Mouse (Mus musculus): ENCODE measurements at regions not wholly inside any gene's neighbourhood (a gene's known extent, or its start where the extent isn't known, plus 50 kb on each side); places are given as distances from the start of the nearest gene placed in this dataset.

DNA sequence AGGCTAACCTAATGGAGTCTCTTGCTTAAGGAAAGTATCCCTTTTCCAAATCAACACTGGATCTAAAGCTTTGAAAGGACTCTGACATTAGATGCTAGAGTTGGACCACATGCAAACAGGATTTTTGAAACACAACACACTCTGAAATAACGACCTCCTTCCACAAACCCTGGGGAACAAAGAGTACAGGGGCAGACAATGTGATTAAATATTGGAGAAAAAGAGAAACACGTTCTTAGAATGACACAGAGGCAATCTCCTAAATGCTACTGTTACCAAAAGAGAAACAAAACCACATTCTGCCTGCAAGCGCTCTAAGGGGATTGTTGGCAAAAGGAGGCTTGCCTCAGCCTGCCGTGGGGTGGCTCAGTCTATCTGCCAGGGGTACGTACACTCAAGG lies 1422.0 kb downstream of the Gsdmc2 start:
- no peak for DNase-seq (ENCODE audit: low spot score in 2 of 2)

DNA sequence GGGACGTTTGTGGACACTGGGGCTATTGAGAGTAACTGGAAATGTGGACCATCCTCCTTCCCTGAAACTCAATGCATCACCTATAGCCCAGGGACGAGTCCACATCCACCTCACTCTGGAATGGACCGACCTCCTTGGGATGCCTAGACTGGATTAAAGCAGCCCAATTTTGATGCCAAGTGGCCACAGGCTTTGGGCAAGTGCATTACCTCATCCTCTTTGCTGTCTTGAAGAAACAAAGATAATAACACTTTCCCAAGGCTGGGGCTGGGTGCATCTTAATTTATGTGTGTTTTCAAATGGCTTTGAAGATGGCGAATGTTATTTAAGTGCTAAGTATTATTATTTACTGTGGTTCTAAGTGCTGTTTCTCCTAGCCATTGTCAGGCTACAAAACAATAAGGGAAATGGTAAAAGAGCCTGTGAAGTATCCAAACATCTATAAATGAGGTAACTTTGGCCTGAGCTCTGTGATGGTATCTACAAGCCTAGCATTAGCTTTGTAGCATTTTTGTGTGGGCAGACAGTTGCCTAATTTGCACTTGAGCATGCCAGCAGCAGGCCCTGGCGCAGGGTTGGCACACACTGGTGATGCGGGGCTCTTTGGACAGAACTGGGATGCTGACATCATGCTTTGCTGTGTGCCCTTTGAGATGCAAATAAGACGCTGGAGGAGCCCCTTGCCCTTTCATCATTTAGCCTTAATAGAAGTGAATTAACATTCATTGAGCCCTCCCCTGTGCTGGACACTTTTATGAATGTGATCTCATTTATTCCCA lies 1423.7 kb downstream of the Gsdmc2 start:
- DNase-seq (ENCODE audit: low spot score in 2 of 2): no peak

DNA sequence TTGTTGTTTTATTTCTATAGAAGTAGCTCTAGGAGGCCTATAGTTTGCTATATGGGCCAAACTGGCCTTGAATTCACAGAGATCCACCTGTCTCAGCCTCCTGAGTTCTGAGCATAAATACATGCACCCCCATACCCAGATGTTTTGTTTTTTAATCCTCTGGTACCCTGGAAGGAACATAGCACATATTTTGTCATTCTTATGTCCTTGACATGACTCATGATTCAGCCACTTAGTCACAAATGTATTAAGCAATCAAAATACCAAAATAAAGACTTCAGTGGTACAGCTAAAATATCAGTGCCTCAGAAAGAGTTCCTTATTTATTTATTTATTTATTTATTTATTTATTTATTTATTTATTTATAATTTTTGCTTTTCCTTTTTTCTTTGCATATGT lies 1428.3 kb downstream of the Gsdmc2 start:
- no peak for DNase-seq (ENCODE audit: low spot score in 2 of 2)

- no peak for DNase-seq (ENCODE audit: low spot score in 2 of 2)
Observed at GRCm38 (mm10) chr15:62413694-62414093, 1431.3 kb downstream of the Gsdmc2 start.

- no peak for DNase-seq (ENCODE audit: low spot score in 2 of 2)
Observed at GRCm38 (mm10) chr15:62402142-62402541, 1442.8 kb downstream of the Gsdmc2 start.

GRCm38 (mm10) chr15:62400984-62401609 lies 1443.9 kb downstream of the Gsdmc2 start:
- DNase-seq (ENCODE audit: low spot score in 2 of 2): no peak

DNA sequence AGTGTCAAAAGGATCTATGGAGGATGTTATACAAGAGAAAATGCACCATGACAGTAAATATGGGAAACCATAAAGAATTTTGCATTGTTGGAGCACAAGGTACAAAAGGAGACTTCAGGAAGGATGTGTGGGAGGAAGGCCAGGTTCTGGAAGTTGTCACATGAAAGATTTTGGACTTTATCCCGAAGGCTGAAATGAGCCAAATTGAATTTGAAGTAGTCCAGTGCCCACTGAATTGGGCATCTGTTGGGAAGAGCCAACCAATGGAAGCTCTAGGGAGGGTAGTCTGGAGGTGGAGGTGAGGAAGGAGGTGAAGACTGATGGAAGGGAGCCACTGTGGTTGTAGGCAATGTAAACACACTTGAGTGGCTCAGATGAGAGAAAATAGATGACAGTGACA lies 1445.6 kb downstream of the Gsdmc2 start:
- DNase-seq (ENCODE audit: low spot score in 2 of 2): no peak

GRCm38 (mm10) chr15:62397009-62397408 lies 1448.0 kb downstream of the Gsdmc2 start:
- DNase-seq (ENCODE audit: low spot score in 2 of 2): no peak

DNA sequence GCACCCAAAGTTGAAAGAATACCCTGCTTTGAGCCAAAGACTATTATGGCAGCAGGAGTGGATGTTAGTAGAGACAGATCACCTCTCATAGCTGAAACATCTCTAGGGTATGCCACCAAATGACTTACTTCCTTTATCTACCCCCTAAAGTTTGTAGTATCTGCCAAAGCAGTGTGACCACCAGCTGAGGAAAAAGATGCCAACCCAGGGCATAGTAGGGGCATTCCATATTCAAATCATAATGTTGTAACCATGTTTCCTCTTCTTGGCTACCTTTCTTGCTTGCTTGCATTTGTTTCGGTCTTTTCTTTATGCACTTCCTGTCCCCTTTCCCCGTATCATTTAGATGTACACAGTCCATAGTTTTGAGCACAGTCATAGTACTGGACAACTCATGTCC lies 1449.6 kb downstream of the Gsdmc2 start:
- no peak for DNase-seq (ENCODE audit: low spot score in 2 of 2)

DNA sequence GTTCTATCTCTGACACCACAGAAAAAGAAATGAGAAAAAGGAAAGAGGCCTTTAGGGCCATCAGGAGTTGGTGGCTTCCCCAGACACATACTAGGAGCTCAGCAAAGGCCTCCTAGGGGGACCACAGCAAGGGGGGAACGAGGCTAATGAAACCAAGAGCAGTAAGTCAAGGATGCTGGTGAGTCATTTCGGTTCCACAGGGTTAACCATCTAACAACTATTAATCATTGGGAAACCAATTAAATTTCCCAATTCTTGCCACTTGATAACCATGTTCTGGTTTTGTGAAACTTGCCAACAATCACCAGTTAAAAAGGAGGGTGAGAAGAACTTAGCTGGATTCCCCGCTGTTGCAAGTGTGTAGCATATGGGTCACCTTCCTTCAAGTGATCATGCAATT lies 1451.6 kb downstream of the Gsdmc2 start:
- DNase-seq (ENCODE audit: low spot score in 2 of 2): no peak

DNA sequence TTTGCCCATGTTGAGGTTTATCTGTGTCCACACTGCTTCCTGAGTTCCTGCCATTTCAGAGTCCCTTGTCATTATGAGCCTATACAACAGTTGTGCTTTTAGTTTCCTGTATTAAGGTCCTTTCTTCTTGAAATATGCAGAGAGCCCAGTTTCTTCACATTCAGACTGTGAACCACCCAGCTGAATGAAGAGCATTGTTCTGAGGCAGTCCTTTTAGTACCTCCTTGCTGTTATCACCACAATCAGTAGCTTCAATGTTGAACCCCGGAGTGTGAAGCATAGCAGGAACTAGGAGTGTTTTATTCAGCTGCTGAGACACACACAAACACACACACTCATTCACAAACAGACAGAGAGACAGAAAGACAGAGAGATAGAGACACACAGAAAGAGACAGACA lies 1452.1 kb downstream of the Gsdmc2 start:
- no peak for DNase-seq (ENCODE audit: low spot score in 2 of 2)

- DNase-seq (ENCODE audit: low spot score in 2 of 2): no peak
Observed at GRCm38 (mm10) chr15:62392381-62392780, 1452.6 kb downstream of the Gsdmc2 start.

GRCm38 (mm10) chr15:62389431-62390105 lies 1455.4 kb downstream of the Gsdmc2 start:
- no peak for DNase-seq (ENCODE audit: low spot score in 2 of 2)

DNA sequence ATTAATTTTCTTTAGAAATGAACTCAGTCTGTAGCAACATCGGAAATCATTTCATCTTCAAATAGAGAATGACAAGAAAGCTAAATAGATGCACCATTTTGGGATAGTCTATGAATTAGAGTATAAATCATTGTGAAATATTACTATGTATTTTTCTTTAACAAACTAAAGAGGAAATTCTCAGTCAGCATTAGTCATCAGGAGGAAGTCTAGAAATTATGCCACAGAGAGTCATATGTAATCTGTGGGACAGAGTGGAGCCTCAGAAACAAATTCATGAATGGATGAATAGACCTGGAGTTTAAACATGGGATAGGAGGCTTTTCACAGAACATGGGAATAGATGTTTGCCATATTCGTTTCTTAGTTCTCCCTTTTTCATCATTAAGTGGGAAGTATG lies 1459.4 kb upstream of the A1bg start:
- no peak for DNase-seq (ENCODE audit: low spot score in 2 of 2)

DNA sequence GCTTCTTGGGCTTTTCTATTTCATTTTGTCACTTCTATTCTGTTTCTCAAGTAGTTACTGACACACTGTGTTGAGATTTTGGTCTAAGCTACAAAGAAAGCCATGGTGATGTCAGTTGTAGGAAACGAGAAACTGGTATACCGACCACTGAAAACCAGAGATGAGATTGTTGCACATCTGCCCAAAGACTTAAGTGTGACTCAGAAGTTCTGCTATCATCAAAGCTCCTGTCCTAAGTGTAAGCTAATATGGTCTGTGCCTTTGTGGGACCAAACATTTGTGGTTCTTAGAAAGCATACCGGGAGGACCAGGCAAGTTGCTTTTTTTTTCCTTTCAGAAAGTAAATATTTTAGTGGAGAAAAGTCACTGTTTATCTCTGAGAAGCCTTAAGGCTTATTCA lies 1451.8 kb upstream of the A1bg start:
- no peak for DNase-seq (ENCODE audit: low spot score in 2 of 2)

DNA sequence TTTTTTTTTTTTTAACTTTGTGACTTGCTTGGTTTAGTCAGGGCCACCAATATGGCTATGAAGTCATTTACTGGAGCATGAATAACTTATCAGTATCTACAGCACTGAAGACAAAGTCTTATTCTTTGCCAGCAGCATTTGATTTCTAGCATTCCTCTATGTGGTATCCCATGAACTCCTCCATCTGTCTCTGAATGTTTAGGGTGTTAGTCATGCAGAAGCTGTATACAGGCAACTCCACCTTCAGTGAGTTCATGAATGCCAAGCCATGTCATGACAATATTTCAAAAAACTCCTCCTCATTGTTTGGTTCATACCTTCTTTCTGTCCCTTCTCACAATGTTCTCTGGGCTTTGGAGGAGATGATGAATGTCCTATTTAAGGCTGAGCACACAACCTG lies 1438.4 kb upstream of the A1bg start:
- no peak for DNase-seq (ENCODE audit: low spot score in 2 of 2)

DNA sequence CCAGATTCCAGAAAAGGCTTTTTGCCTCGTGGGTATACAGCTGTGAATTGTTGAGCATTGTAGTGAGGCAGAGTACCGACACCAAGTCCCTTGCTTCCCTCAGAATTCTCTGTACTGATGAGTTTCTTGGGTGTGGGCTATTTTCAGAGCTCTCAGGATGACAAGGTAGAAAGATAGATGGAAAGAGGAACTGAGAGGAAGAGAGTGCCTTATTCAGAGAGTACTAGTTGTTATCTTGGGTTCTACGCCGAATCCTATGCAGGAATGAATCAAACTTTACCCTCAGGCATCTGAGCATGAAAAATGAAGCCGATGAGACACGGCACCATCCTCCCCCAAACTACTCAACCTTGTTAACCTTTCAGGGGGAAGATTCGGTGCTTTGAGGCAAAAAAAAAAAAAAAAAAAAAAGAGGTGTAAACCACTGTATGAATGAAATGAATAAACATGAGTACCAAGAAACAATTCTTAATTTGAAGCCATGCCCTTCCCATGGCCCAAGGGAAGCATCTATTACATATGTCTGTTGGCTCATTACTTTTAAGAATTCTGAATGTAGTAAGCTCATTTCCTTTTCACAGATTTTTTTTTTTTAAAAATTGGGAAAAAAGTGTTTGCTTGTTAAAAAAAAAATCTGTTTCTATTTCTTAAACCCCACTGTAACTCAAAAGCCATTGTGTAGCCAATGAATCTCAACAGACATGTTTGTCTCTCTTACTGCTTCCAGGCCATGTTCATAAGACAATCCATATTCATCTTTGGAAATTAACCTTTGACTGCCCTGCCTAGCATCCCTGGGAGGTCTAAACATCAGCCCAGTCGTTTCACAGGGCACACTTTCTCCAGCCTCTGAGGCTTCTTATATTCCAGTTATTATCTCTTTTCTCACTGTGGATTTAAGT lies 1435.8 kb upstream of the A1bg start:
- no peak for DNase-seq (ENCODE audit: low spot score in 2 of 2)

DNA sequence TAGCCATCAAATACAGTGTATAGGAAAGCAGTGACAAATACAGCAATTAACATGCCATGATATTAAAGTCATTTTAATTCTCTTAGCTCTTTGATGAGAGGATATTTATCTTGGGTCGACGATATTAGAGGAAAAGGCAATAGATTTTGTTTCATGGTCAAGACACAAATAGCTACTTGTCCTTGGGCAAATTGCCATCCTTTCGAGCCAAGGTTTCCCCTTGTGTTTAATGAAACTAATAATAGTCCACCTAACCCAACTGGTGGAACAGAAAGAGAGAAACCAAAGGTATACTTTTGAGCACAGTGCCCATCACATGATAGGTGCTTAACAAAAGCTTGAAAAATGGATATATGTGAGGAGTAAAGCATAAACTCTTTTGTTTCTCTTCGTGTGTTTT lies 1431.0 kb upstream of the A1bg start:
- DNase-seq (ENCODE audit: low spot score in 2 of 2): no peak

- no peak for DNase-seq (ENCODE audit: low spot score in 2 of 2)
Observed at GRCm38 (mm10) chr15:62350862-62351757, 1428.3 kb upstream of the A1bg start.

DNA sequence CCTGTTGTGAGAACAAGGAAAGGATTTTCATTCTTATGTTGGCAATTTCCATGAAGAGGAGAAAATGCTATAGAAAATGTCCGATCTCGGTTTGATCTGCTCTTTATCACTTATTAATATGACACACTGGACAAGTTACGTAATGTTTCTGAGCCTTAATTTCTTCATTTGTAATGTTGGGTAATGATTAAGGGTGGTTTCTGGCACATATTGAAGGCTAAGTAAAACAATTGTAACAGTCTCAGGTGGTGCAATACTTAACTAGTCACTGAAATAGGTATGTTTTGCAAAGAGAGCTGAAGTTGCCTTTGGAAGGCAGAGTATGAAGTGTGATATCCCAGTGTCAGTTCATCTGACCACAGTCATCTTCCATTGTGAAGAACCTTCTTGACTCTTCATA lies 1427.2 kb upstream of the A1bg start:
- no peak for DNase-seq (ENCODE audit: low spot score in 2 of 2)

DNA sequence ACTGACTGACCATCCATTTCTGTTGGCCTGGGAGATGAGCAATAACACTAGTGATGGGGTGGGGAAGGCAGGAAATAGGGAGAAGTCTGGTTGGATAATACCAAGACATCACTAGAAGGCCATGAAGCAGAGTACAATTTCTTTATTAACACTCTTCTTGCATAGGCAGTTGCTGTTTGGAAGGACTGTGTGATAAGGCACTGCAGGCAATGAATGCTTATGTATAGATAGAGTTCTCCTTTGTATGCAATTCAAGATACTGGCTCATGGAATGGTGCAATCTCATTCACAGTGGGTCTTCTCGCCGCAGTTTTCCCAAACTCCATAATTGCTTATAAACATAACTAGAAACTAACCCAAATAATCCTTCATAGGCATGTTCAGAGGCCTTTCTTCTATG lies 1426.1 kb upstream of the A1bg start:
- DNase-seq (ENCODE audit: low spot score in 2 of 2): no peak

Data from spleen, postnatal 14 days (tissue).